Mouse (Mus musculus): Measurements from ENCODE around the gene Cep131. TPM values are rescaled to one million over a fixed set of nuclear protein-coding genes. Genes with fewer than 3 reads are reported as not detected.

Cep131 gene
- polyA plus RNA-seq (2014; fragmentation: Nextera tagmentation; extraction: Ambion mirVana), result 18.7 and 20.1 TPM in 2 replicates

GRCm38 (mm10) chr11:120086702-120087152 is at the start of gene Cep131:
Gene Cep131, minus strand, starts transcription at chr11:120086827.
- peak; percentile 99 for ATAC-seq (ENCODE audit: insufficient number of reproducible peaks, insufficient read depth, low FRiP score, low read depth)
- WGBS, result 0% methylated on average over 42 of the region's 42 CpGs

DNA sequence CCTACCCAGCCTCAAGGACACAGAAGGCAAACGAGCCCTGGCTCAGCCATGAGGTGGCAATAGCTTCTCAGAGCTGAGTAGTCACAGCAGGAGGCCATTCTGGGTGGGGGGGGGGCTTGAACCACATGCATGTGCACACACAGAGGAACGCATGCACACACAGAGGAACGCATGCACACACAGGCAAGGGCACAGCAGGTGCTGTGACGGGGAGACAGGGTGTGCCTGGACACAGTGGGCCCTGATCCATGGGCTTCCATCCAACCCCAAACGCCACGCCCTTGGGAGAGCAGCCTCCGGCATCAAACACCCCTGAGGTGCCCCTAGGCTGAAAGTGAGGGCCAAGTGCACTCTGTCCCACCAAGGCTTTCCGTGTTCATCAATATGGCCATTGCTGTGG is 49.6 kb upstream of the Cep131 start:
- Histone ChIP-seq H3K9me3 (ENCODE audit: control insufficient read depth, low read depth, low read length) (no peaks in the 10 kb centered on the region), H3K4me2 (replicated peaks; ENCODE audit: low read depth, low read length) (no peak overlapping the region), H3K27me3 (ENCODE audit: control insufficient read depth, insufficient read depth, low read length) (no peaks in the 10 kb centered on the region), H3K36me3 (ENCODE audit: control insufficient read depth, insufficient read depth, low read length) (peaks cover 18% of the 10 kb centered on the region), H3K9ac (replicated peaks; ENCODE audit: low read depth, low read length) (no peak overlapping the region), H3K4me3 (ENCODE audit: low read depth, low read length) (no peak overlapping the region), H3K4me1 (ENCODE audit: control insufficient read depth, insufficient read depth, low read length) (0 out of 2 replicates have a peak, but pooled peaks cover 14% of the 10 kb centered on the region), H3K27ac (ENCODE audit: low read length) (peak overlapping the region; percentile 48; the same call in 1 of the 2 replicates)
- ATAC-seq (ENCODE audit: insufficient number of reproducible peaks, insufficient read depth, low FRiP score, low read depth), result no peak
- 76% methylated on average over 8 of the region's 8 CpGs for WGBS

More at GRCm38 (mm10) chr11:120086702-120087152, at the start of gene Cep131:
- Histone ChIP-seq H3K4me3 (ENCODE audit: low read depth, low read length) (peak within 1 kb of the TSS; percentile 97), H3K9ac (replicated peaks; ENCODE audit: low read depth, low read length) (peak within 1 kb of the TSS; percentile 92), H3K27me3 (ENCODE audit: control insufficient read depth, insufficient read depth, low read length) (no peaks in the 10 kb centered on the region), H3K4me1 (ENCODE audit: control insufficient read depth, insufficient read depth, low read length) (peaks cover 14% of the 10 kb centered on the region; the same call in 1 of the 2 replicates), H3K9me3 (ENCODE audit: control insufficient read depth, low read depth, low read length) (no peaks in the 10 kb centered on the region), H3K36me3 (ENCODE audit: control insufficient read depth, insufficient read depth, low read length) (peaks cover 19% of the 10 kb centered on the region), H3K27ac (ENCODE audit: low read length) (peak within 1 kb of the TSS; percentile 63; the same call in 1 of the 2 replicates), H3K4me2 (replicated peaks; ENCODE audit: low read depth, low read length) (peak within 1 kb of the TSS; percentile 93)

- peaks cover 22% of the 10 kb centered on the region for H3K36me3 ChIP-seq (ENCODE audit: control insufficient read depth, insufficient read depth, low read length)
- WGBS, result 88% methylated on average over 9 of the region's 9 CpGs
Measured at GRCm38 (mm10) chr11:120134847-120135530, 48.4 kb upstream of the Cep131 start.

DNA sequence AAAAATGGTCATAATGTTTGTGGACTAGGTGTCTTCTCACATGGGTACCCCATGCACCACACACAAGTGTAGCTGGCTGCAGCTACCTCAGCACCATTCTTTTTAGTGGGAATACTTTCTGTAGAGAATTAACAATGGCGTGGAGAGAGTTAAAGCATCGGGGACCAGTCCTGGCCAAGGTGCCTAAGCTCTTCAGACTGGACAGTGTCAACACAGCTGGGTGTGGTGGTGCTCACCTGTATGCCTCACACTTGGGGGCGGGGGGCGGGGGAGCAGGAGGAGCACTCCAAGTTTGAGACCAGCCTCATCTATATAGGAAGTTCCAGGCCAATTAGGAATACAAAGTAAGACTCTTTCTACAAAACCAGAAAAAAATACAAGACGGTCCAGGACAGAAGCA is 47.5 kb upstream of the Cep131 start:
- H3K4me1 ChIP-seq (ENCODE audit: control insufficient read depth, insufficient read depth, low read length), result 0 out of 2 replicates have a peak, but pooled peaks cover 14% of the 10 kb centered on the region
- no peaks in the 10 kb centered on the region for H3K27me3 ChIP-seq (ENCODE audit: control insufficient read depth, insufficient read depth, low read length)
- no peak overlapping the region for H3K4me2 ChIP-seq (replicated peaks; ENCODE audit: low read depth, low read length)
- no peaks in the 10 kb centered on the region for H3K9me3 ChIP-seq (ENCODE audit: control insufficient read depth, low read depth, low read length)
- no peak overlapping the region for H3K9ac ChIP-seq (replicated peaks; ENCODE audit: low read depth, low read length)
- no peak for ATAC-seq (ENCODE audit: insufficient number of reproducible peaks, insufficient read depth, low FRiP score, low read depth)
- WGBS, result 70% methylated on average over 5 of the region's 5 CpGs
- no peak overlapping the region for H3K4me3 ChIP-seq (ENCODE audit: low read depth, low read length)
- peaks cover 29% of the 10 kb centered on the region for H3K36me3 ChIP-seq (ENCODE audit: control insufficient read depth, insufficient read depth, low read length)
- H3K27ac ChIP-seq (ENCODE audit: low read length), result no peak overlapping the region

More at GRCm38 (mm10) chr11:120134847-120135530, 48.4 kb upstream of the Cep131 start:
- no peaks in the 10 kb centered on the region for H3K27me3 ChIP-seq (ENCODE audit: control insufficient read depth, insufficient read depth, low read length)
- H3K9me3 ChIP-seq (ENCODE audit: control insufficient read depth, low read depth, low read length), result no peaks in the 10 kb centered on the region
- ATAC-seq (ENCODE audit: insufficient number of reproducible peaks, insufficient read depth, low FRiP score, low read depth), result no peak
- H3K9ac ChIP-seq (replicated peaks; ENCODE audit: low read depth, low read length), result no peak overlapping the region
- no peak overlapping the region for H3K27ac ChIP-seq (ENCODE audit: low read length)
- H3K4me2 ChIP-seq (replicated peaks; ENCODE audit: low read depth, low read length), result no peak overlapping the region
- H3K4me3 ChIP-seq (ENCODE audit: low read depth, low read length), result no peak overlapping the region
- H3K4me1 ChIP-seq (ENCODE audit: control insufficient read depth, insufficient read depth, low read length), result 0 out of 2 replicates have a peak, but pooled peaks cover 14% of the 10 kb centered on the region

GRCm38 (mm10) chr11:120129281-120129680 is 42.7 kb upstream of the Cep131 start:
- Histone ChIP-seq H3K36me3 (ENCODE audit: control insufficient read depth, insufficient read depth, low read length) (peaks cover 41% of the 10 kb centered on the region), H3K9me3 (ENCODE audit: control insufficient read depth, low read depth, low read length) (no peaks in the 10 kb centered on the region), H3K4me2 (replicated peaks; ENCODE audit: low read depth, low read length) (no peak overlapping the region), H3K4me3 (ENCODE audit: low read depth, low read length) (no peak overlapping the region), H3K27me3 (ENCODE audit: control insufficient read depth, insufficient read depth, low read length) (no peaks in the 10 kb centered on the region), H3K9ac (replicated peaks; ENCODE audit: low read depth, low read length) (no peak overlapping the region), H3K4me1 (ENCODE audit: control insufficient read depth, insufficient read depth, low read length) (no peaks in the 10 kb centered on the region), H3K27ac (ENCODE audit: low read length) (no peak overlapping the region)
- 78% methylated on average over 7 of the region's 7 CpGs for WGBS
- no peak for ATAC-seq (ENCODE audit: insufficient number of reproducible peaks, insufficient read depth, low FRiP score, low read depth)

DNA sequence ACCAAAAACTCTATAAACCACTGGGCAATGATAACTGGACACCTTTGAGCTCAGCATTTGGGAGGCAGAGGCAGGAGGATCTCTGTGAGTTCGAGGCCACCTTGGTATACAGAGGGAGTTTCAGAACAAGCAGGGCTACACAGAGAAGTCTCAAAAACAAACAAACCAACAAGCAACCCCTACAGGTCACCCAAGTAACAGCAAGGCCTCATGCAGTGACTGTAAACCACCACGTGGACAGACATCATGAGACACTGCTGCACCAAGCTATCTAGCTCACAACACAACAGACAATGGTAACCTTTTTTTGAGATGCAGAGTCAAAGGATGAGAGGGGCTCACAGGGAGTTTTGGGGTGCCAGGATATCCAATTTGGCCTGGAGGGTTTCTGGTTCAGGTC is 40.2 kb upstream of the Cep131 start:
- H3K36me3 ChIP-seq (ENCODE audit: control insufficient read depth, insufficient read depth, low read length), result peaks cover 40% of the 10 kb centered on the region
- WGBS, result 85% methylated on average over 2 of the region's 2 CpGs

DNA sequence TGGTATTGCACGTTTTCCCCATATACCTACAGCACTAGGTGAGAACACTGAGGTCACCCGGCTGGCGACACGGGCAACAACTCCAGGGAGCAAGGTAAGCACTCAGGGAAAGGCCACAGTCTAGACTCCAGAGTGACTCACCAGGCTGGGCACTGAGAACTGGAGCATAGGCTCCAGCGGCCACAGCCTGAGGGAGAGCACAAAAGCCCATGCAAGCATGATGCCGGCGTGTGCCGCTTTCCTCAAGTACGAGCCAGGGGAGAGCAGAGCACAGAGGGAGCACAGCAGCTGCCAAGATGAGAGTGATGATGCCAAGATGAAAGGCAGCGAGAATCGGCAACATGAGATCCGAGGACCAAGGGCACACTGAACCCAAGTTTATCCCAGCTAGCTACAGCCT is 35.5 kb upstream of the Cep131 start:
- Histone ChIP-seq H3K4me2 (replicated peaks; ENCODE audit: low read depth, low read length) (no peak overlapping the region), H3K9ac (replicated peaks; ENCODE audit: low read depth, low read length) (no peak overlapping the region), H3K27ac (ENCODE audit: low read length) (no peak overlapping the region), H3K4me1 (ENCODE audit: control insufficient read depth, insufficient read depth, low read length) (no peaks in the 10 kb centered on the region), H3K4me3 (ENCODE audit: low read depth, low read length) (no peak overlapping the region), H3K36me3 (ENCODE audit: control insufficient read depth, insufficient read depth, low read length) (peaks cover 23% of the 10 kb centered on the region), H3K9me3 (ENCODE audit: control insufficient read depth, low read depth, low read length) (no peaks in the 10 kb centered on the region), H3K27me3 (ENCODE audit: control insufficient read depth, insufficient read depth, low read length) (no peaks in the 10 kb centered on the region)
- no peak for ATAC-seq (ENCODE audit: insufficient number of reproducible peaks, insufficient read depth, low FRiP score, low read depth)
- 86% methylated on average over 12 of the region's 12 CpGs for WGBS

More for the DNA sequence above, 40.2 kb upstream of the Cep131 start:
- H3K27ac ChIP-seq (ENCODE audit: low read length), result no peak overlapping the region
- ATAC-seq (ENCODE audit: insufficient number of reproducible peaks, insufficient read depth, low FRiP score, low read depth), result no peak
- H3K27me3 ChIP-seq (ENCODE audit: control insufficient read depth, insufficient read depth, low read length), result no peaks in the 10 kb centered on the region
- H3K9ac ChIP-seq (replicated peaks; ENCODE audit: low read depth, low read length), result no peak overlapping the region
- H3K4me2 ChIP-seq (replicated peaks; ENCODE audit: low read depth, low read length), result no peak overlapping the region
- H3K4me1 ChIP-seq (ENCODE audit: control insufficient read depth, insufficient read depth, low read length), result no peaks in the 10 kb centered on the region
- H3K4me3 ChIP-seq (ENCODE audit: low read depth, low read length), result no peak overlapping the region
- no peaks in the 10 kb centered on the region for H3K9me3 ChIP-seq (ENCODE audit: control insufficient read depth, low read depth, low read length)

GRCm38 (mm10) chr11:120120642-120121420 is 34.2 kb upstream of the Cep131 start:
- Histone ChIP-seq H3K4me3 (ENCODE audit: low read depth, low read length) (no peak overlapping the region), H3K27me3 (ENCODE audit: control insufficient read depth, insufficient read depth, low read length) (no peaks in the 10 kb centered on the region), H3K27ac (ENCODE audit: low read length) (no peak overlapping the region), H3K4me2 (replicated peaks; ENCODE audit: low read depth, low read length) (no peak overlapping the region), H3K9ac (replicated peaks; ENCODE audit: low read depth, low read length) (no peak overlapping the region), H3K4me1 (ENCODE audit: control insufficient read depth, insufficient read depth, low read length) (no peaks in the 10 kb centered on the region), H3K9me3 (ENCODE audit: control insufficient read depth, low read depth, low read length) (no peaks in the 10 kb centered on the region), H3K36me3 (ENCODE audit: control insufficient read depth, insufficient read depth, low read length) (peaks cover 23% of the 10 kb centered on the region)
- 81% methylated on average over 17 of the region's 17 CpGs for WGBS
- ATAC-seq (ENCODE audit: insufficient number of reproducible peaks, insufficient read depth, low FRiP score, low read depth), result no peak
